Mouse (Mus musculus): ENCODE measurements around the gene Hsd11b1. TPM values are rescaled to one million over a fixed set of nuclear protein-coding genes. Genes with fewer than 3 reads are reported as not detected.
"Not testable (repeated sequence)": the region's sequence is repeated elsewhere in the genome, so short reads cannot be mapped to it uniquely, and the experiment has no call there.

The Hsd11b1 gene
- total RNA-seq, 2 experiments from 2014 or later, result 4.0 to 4.3 TPM

- peak; percentile 42 for DNase-seq
Measured at GRCm38 (mm10) chr1:193278414-193279045, 14.7 kb upstream of the Hsd11b1 start.

GRCm38 (mm10) chr1:193274407-193275071, 10.7 kb upstream of the Hsd11b1 start:
- no peak for DNase-seq

- DNase-seq, result peak; percentile 73
Measured at GRCm38 (mm10) chr1:193272916-193273601, 9.2 kb upstream of the Hsd11b1 start, which contains the start of gene G0s2. Gene G0s2 (minus strand): TSS chr1:193273217.

DNA sequence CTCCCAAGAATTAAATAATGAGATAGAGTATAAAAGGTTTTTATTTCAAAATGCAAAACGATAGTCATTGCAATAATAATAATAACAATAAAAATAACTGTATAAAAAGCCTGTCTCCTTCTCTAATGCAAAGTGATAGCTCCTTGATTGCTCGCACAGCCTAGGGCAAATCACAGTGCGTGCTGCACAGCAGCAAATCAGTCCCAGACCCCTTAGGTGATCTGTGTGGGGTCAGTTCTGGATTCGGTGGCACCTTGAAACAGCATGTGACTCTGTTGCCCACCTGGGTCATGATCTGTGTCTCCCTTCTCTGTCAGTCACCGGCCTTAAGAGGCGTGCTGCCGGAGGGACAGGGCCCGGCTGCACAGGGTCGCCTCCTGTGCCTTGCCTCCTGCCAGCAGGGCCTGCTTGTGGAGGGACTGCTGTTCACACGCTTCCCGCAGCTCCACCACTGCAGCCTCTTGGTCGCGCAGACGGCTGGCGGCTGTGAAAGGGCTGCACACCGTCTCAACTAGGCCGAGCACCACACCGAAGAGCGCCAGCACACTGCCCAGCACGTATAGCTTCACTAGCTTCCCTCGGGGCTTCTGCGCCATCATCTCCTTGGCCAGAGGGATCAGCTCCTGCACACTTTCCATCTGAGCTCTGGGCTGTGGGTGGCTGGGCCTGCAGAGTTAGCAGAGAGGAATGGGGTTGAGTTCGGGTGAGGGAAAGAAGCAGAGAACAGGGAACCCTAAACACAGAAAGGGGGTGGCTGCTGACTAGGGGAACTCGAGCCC, 8.5 kb upstream of the Hsd11b1 start:
- peak; percentile 49 for DNase-seq

DNA sequence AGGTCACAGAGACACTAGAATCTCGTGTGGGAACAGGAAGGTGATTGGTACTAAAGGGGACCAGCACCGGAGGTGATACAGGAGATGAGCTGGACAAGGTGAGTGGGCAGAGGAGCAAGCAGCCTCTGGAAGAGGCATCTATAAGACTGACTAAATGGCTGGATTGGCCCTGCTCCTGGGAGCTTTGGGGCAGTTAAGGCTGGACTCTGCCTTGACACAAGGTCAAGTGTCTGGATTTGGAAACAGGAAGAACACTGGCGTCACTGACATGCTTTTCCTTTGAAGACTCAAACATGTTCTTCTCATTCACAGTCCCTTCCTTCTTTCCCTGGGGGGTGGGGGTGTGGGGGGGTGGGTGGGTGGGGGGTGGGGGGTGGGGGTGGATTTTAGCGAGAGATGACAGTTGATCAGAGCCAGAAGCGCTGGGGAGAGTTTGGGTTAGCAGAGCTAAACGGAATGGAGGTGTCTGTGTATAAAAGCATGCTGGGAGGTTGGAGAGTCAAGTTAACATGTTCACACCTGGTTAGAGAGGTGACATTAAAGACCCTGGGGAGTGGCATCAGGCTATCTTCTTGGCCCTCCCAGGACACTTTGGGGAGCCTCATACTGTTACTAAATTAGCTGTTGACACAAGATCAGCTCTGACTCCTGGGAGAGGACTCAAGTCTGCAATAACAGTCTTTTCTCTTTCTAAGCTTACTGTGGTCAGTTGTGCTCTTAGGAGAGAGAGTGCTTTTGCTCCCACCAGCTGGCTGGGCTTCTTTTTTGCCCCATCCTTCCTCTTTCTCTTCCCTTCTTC, 7.3 kb upstream of the Hsd11b1 start:
- DNase-seq, result no peak

GRCm38 (mm10) chr1:193265734-193266133, 1.9 kb upstream of the Hsd11b1 start:
- DNase-seq, result no peak

DNA sequence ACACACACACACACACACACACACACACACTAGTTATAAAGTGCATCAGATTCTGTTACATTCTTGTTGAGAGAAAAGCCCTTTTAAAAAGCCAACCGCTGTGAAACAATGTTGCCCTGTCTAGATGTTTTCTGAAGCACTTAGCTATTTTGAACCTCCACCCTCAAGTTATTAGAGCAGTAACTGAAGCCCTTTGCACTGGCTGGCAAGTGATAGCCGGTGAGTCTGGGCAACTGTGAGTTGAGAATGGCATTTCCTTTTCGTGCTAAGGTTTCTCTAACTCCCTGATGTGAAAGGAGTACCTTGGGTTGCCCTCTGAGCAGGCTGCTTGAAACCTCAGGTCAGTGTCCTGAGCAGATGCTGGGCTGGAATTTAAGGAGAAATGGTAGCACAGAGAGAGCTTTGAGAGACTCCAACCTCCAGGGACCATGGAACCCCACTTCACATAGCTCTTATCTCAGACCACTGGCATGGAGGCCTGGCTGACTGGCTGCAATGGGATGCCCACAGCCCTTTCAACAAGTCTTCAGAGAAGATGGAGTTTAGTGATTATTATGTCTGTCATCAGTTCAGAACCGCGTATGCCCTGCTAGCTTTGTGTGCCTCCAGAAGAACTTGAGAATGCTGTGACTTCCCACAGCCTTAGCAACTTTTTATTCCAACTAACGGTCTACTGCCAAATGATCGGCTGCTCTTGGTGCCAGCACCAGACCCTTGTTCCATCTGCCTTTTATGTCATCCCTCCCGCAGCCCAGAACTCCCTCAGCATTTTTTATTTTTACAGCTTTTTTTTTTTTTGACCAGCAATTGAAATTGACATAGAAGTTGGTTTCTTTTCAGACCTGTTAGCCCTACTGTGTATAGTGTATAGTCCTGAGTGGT, 608 bp downstream of the Hsd11b1 start:
- DNase-seq, result no peak

DNA sequence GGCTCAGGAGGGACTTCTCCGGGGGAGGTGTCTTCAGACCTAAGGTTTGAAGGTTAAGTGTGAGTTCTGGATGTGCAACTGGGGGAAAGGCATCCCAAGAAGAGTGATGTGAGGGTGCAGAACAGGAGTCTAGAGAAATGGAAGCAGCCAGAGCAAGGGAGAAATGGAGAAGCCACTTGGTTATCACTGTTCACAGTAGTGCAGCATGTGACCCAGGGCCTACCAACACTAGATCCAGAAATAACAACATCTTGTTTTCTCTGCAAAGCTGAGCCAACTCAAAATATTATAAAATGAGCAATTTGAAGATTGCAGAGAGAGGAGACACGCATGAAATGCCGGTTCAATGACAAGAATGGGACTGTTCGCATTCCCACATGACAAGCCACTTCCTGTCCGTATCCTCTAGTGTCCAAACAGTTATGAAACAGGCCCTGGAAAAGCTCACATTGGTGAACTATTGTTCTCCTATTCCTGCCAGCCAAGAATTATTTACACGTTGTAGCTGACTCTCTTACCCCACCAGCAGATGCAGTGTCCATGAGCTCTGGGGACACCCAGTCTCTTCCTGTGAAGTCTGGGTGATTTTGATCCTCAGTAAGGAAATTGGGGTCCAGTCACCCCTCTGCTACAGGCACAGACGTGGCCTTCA, 1.9 kb downstream of the Hsd11b1 start:
- DNase-seq, result no peak

DNA sequence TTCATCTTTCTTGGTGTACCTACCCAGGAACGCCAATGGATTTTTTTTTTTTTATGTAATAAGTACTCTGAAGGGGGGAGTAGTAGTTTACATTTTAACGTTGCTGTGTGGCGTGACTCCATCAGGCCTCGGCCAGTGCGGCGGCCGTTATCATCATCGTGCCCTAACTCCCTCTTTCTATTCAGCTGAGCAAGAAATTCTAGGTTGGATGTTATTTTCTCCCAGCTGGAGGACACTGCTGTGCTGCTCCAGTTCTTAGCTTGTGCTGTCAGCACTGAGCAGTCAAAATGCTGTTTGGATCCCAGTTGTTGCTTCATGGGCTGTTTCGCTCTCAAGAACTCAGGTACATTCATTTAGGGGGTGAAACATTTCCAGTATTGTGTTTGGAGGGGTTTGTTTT, 4.3 kb downstream of the Hsd11b1 start:
- DNase-seq, result no peak

DNA sequence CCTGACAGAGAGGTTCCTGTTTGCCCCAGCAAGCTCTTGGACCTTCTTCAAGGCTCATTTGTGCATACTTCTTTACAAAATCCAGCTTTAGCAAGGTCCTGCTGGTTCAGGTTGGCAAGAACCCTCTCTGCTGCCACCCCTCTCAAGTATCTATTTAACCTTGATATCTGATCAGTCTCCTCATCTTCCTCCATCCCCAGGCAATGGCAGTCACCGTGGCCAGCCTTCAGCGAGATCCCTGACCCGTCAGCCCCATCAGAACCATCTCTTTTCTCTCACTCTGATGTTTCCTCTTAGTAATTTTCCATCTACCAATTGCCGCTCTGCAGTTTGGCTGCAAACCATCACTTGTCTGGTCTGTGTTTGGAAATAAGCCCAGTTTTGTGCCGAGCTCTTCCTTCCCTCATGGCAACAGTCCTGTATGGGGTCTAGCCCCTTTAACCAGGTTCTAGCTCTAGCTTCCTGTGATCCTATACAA, 7.2 kb downstream of the Hsd11b1 start:
- DNase-seq, result no peak

- DNase-seq, result no peak
Measured at GRCm38 (mm10) chr1:193256289-193256577, 7.6 kb downstream of the Hsd11b1 start.

- DNase-seq, result peak; percentile 72
Measured at GRCm38 (mm10) chr1:193255488-193256288, 8.2 kb downstream of the Hsd11b1 start.

GRCm38 (mm10) chr1:193255032-193255431, 8.8 kb downstream of the Hsd11b1 start:
- no peak for DNase-seq

DNA sequence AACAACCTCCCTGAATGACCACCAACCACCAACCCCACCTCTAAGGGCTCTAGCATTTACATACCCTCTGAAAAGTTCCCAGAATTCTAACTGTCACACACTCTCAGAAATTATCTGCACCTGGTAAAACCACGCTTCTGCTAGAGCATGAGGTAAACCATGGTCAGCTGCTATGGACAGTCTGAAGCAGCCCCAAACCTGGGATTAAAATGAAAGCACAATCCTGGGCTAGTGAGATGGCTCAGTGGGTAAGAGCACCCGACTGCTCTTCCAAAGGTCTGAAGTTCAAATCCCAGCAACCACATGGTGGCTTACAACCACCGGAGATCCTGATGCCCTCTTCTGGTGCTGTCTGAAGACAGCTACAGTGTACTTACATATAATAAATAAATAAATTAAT, 10.0 kb downstream of the Hsd11b1 start:
- not testable (repeated sequence) for DNase-seq

DNA sequence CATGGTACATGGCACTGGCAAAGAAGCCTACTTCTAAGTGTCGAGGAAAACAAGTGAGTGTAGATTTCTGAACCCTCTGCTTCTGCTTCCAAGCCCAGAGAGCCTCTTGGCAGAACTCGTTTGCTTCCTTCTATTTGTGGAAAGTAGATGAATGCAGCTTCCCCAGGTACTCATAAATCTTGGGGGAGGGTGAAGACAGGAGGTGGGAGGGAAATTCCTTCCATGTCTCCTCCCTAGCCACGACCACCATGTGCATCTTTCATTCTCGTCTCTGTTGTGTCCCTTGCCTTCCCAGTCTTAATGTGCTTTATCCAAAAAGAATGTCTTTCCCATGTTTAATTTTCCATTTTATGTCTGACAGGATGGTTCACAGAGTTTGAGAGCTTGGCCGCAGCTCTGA, 11.3 kb downstream of the Hsd11b1 start:
- no peak for DNase-seq

- no peak for DNase-seq
Measured at GRCm38 (mm10) chr1:193251386-193251785, 12.5 kb downstream of the Hsd11b1 start.

GRCm38 (mm10) chr1:193250026-193250425, 13.8 kb downstream of the Hsd11b1 start:
- no peak for DNase-seq

GRCm38 (mm10) chr1:193244235-193244634, 19.6 kb downstream of the Hsd11b1 start:
- DNase-seq, result no peak

DNA sequence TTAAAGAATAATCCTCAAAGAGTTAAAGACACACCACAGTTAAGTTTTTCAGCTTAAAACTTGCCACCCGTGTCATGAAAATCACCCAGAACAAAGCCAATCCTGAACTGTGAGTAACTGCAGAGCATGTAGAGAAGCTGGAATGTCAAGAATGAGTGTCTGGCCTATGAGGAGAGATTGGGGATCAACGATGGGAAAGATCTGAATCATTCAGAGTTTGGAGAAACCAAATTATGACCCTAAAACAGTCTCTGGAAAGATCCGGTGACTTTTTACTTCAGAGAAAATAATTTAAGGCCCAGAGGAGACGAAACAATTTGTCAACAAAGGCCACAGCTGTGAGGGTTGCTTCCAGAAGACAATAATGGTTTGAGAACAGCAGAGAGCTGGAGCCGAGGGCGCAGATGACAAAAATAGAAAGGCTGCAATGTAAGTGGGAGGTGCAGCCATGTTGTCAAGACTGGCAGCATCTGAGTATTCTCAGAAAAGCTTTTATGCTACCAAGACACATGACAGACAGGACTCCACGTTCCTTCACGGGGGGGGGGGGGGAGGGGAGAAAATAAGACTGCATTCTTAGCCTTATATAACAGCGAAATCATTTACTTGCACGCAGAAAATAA, 20.2 kb downstream of the Hsd11b1 start:
- no peak for DNase-seq
